Mouse (Mus musculus) thymus, adult 2 months (tissue): ENCODE measurements around the gene Ropn1l.

Experiments
- CTCF ChIP-seq: fragments of 200-500 bp; IDR thresholded peaks from 2 replicates; pipeline ENCODE4 v1.5.1; 2012; ENCODE audit warnings: mild to moderate bottlenecking, control low read depth, low read length, moderate library complexity, borderline replicate concordance; ENCODE audit not compliant: control insufficient read depth, poor library complexity, insufficient read depth; ENCODE audit errors: extremely low read depth
- POLR2A ChIP-seq: fragments of 200-500 bp; IDR thresholded peaks from 2 replicates; pipeline ENCODE4 v1.6.1; 2012; ENCODE audit warnings: mild to moderate bottlenecking, low read length, control low read depth, moderate library complexity; ENCODE audit not compliant: control insufficient read depth, poor library complexity, insufficient read depth; ENCODE audit errors: extremely low read depth

DNA sequence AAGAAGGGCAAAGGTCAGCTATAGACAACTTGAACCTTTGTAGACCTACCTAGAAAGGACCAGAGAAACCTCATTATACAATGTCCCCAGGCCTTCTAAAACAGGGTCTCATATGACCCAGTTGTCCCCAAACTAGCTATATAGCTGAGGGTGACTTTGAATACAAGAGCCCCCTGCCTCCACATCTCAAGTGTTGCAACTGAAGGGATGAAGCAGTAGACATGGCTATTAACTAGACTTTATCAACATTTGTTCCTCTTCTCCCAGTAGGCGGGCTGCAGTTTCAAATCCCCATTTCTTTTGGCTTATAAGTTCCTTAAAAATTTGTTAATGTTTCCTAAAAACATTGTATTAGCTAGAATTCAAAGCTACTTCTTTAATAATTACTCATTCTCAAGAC, 13.2 kb upstream of the Ropn1l start:
- no peak for TF ChIP-seq CTCF
- no peak for TF ChIP-seq POLR2A
